Mouse (Mus musculus) stomach, postnatal 0 days (tissue): ENCODE data around the gene Ica1.

Experiments used
- CTCF ChIP-seq: IDR thresholded peaks from 2 replicates; pipeline ENCODE4 v1.5.1; 2016; ENCODE audit warnings: antibody characterized with exemption, low read depth, mild to moderate bottlenecking, moderate library complexity
- EP300 ChIP-seq: optimal IDR thresholded peaks from 2 replicates; pipeline ENCODE3; 2016; ENCODE audit warnings: antibody characterized with exemption

GRCm38 (mm10) chr6:8632701-8633100 is 145.6 kb downstream of the Ica1 start:
- TF ChIP-seq CTCF (no peak), EP300 (no peak)
